Mouse (Mus musculus) kidney, adult 8-10 months (tissue): ENCODE results near the gene Stk24.
"Not testable (repeated sequence)": the region's sequence is repeated elsewhere in the genome, so short reads cannot be mapped to it uniquely, and the experiment has no call there.

ENCODE experiments used
- DNase-seq, 2 experiments: peaks; one replicate each; pipeline ENCODE4 v3.0.0; 2022

Stk24 gene

DNA sequence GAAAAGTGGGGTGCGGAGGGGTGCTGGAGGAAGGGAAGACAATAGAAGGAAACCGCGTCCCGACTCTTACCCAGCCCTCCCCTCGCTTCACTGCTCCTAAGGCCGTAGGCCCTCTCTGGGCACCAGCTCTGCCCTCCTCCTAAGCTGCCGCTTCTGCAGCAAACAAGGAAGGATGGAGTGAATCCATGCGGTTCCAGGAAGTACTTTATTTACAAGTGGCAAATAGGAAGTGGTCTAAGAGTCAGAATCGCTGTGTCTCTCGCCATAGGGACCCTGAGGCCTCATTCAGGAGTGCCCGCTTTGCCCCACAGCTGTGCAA lies at the start of gene Stk24:
TSS of gene Stk24 (minus strand) at position 185 of the 319 bp plus-strand sequence.
- DNase-seq = no peak

DNA sequence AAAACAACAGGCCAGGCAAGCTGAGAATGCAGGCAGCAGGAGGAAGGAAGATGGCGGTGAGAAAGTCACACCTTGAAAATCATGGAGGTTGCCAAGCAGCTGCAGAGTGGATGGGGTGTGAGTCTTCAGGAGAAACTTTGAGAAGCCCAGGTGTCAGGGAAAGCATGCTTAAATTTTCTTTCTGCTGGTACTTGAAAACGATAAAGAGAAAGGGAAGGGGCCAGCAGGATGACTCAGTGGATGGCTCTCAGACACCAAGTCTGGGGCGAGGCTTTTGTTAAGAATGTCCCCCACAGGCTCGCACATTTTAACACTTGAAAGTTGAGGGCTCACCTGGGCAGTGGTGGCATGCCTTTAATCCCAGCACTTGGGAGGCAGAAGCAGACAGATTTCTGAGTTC lies 48.3 kb upstream of the Stk24 start:
- no peak for DNase-seq

DNA sequence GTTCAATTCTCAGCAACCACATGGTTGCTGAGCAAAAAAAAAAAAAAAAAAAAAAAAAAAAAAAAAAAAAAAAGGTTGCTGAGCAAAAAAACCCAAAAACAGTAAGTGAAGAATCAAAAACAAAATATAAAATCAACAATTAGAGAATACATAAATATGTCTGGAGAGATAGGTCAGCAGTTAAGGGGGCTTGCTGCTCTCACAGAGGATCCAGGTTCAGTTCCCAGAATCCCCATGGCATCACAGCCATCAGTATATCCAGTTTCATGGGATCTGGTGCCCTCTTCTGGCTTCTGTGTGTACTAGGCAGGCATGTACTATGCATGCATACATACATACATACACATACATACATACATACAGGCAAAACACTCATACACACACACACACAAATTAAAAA lies 46.9 kb upstream of the Stk24 start:
- no peak for DNase-seq

DNA sequence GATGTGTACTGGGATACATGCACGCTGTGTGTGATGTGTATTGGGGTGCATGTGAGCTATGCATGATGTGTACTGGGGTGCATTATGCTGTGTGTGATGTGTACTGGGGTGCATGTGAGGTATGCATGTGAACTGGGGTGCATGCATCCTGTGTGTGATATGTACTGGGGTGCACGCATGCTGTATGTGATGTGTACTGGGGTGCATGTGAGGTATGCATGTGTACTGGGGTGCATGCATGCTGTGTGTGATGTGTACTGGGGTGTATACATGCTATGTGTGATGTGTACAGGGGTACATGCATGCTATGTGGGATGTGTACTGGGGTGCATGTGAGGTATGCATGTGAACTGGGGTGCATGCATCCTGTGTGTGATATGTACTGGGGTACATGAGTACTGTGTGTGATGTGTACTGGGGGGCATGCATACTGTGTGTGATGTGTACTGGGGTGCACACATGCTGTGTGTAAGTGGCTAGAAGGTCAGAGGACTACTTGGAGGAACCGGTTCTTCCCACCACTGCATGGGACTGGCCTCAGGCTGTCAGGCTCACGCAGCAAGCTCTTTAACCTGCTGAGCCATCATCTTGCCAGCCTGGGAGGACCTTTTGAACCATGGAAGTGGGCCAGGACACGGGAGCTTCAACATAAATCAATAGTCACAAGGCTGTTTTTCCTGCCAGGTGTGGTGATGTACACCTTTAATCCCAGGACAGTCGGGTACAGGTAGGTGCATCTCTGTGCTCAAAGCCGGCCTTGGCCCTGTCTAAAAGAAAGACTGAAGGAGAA lies 45.4 kb upstream of the Stk24 start:
- DNase-seq = peak; percentile 75 to 76

DNA sequence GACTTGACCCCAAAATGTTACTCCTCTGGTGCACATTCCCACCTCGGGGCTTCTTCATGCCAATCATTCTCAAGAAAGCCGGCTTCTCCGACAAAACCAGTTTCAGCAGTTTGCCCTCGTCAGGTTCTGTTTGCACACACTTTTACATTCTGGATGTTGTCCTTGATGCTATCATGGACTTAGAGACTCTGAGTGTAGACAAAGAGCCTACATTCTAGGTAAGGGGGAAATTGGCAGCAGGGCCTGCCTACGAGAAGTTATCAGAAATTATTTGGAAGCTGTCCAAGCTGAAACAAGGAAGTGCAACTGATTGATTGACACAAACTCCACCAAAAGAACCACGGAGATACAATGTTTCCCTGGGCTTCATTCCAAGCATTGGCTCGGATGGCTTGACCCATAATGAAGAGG lies 43.5 kb upstream of the Stk24 start:
- no peak for DNase-seq

DNA sequence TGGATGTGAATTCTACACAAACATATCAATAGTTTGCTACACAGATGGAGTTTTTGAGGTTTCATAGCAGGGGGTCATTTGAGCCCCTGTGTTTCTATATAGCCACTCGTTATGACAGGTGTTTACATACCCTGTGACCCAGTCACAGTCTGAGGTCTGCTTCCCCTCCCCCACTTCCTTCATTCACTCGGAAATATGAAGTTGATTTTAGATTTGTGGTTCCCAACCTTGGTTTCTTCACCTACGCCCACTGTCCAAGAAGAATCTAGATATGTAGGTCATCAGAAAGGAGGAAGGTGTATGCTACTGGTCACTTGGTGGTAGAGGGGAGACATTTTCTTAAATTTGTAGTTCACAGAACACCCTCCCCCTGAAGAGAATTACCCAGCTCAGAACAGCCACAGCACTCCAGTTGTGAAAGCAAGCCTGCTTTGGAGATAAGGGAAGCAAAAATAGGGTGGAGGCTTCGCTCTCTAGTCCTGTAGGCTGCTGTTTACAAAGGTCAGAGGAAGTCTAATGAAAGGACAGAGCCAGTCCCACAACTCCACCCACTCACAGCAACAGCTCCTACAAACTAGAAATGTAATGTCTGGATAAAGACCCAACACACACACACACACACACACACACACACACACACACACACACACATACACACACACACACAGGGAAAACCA lies 43.0 kb upstream of the Stk24 start:
- peak in 1 of 2 experiments; percentile 12 for DNase-seq

DNA sequence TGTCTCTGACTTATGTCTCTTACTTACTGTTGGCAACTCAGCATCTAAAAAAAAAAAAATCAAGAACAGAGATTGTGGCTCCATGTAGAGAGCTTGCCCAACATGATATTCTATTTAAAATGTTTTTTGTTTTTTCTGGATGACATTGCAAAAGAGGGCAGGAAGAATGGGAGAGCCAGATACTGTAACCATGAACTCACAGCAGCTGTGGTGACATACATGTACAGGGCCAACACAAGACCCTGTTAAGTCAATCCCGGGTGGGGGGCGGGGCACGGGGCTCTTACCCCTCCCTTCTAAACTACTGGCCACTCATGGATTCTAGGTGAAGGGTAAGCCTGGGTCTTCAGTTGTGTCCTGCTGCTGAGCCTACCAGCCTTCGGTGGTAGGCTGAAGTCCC lies 42.2 kb upstream of the Stk24 start:
- no peak for DNase-seq

DNA sequence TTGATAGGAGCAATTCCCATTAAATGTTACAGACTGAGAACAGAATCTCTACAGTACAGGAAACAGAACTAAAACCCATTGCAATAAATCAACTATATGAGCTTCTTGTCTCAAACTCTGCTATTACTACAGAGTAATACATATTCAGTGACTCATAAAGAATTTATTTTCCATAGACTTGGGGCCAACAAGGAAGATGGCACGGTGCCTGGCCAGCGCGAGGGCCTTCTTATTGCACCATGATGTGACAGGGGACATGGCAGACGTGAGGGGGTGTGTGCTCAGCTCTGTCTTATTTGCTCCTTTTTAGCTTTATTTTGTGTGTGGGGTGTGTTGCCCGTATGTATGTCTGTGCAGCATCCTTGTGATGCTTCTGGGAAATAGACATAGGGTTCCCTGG lies 37.8 kb upstream of the Stk24 start:
- DNase-seq = no peak

DNA sequence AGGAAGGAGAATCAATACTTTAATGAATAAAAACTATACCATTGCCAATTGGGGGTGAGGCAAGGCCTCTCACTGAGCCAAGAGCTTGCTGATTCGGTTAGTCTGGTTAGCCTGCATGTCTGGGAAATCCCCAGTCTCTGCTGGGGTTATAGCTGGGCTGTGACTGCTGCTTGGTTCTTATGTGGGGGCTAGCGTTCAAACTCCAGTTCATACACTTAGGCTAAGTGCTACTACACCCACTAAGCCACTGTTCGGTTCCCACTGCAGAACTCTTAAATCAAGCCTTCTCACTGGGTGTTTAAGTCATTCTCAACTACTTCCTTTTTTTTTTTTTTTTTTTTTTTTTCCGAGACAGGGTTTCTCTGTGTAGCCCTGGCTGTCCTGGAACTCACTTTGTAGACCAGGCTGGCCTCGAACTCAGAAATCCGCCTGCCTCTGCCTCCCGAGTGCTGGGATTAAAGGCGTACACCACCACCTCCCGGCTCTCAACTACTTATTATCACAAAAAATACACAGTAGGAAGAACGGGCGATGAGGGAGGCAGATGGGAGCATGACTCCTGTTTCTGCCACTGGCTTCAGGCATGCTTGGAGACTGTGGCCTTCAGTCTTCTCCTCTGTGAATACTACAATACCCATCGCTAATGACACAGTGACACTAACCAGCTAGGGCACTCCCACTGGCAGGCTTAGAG lies 37.0 kb upstream of the Stk24 start:
- DNase-seq = no peak

DNA sequence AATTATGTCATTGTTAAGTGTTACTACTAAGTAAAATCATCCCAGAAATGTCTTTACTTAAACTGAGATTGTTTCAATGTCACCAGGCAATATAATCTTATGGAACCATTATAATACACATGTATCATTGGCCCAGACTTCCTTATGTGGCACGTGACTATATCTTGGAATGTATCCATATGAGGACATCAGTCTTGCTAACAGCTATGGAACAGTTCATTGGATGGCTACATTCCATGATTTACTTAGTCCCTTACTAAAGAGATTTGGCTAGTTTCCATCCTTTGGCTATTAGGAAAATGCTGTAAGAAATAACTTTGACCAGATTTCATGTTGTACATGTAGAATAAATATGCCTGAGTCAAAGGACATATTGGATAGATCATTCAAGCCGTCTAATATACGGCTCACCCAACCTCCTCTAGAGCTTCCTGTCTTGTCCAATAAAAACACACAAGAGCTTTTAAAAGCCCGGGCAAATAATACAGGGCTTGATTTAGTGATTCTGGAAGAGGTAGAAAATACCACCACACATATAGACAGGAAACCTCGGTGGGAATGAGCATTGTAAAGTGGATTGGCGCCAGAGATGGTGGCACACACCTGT lies 34.9 kb upstream of the Stk24 start:
- DNase-seq = no peak

DNA sequence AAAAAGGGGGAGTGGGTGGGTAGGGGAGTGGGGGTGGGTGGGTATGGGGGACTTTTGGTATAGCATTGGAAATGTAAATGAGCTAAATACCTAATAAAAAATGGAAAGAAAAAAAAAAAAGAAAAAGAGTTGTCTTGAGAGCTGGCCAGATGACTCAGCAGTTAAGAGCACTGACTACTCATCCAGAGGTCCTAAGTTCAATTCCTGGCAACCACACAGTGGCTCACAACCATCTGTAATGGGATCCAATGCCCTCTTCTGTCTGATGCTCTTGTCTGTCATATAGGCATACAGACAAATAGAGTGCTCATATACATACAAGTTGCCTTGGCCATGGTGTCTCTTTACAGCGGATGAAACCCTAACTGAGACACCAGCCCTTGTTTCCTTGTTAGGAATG lies 33.9 kb upstream of the Stk24 start:
- not testable (repeated sequence) for DNase-seq

DNA sequence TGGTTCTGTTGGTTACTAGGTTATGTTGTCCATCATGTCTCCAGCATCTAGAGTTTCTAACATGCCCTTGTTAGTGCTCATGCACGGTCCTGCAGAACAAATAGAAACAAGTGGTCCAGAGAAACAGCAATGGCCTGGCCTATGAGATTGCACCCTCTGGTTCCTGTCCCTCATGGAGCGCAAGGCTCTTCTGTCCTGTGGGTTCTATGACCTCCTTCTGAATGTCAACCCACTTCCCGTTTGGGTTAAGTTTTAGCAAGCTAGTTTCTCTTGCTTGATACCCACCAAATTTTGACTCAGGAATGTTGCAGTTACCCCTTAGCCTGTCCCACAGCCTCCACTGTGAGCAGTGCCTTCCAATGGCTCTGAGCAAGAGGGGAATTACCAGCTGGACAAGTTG lies 29.1 kb upstream of the Stk24 start:
- DNase-seq = no peak

DNA sequence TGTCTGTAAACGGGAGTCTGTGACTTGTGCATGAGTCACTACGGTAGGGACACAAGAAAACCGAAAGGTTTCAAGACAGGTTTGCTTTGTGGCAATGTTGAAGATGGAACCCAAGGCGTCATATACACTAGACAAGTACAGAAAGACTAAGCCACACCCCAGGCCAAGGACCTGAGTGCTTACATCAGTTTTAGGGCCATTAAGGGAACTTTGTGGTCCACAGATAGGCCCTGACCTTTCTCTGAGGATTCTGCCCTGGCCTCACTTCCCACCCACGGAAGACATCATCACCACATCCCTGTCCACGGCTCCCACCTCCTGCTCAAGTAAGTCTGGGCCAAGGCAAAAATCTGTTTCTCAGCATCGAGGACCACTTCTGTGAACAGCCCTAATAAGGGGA lies 27.1 kb upstream of the Stk24 start:
- no peak for DNase-seq

DNA sequence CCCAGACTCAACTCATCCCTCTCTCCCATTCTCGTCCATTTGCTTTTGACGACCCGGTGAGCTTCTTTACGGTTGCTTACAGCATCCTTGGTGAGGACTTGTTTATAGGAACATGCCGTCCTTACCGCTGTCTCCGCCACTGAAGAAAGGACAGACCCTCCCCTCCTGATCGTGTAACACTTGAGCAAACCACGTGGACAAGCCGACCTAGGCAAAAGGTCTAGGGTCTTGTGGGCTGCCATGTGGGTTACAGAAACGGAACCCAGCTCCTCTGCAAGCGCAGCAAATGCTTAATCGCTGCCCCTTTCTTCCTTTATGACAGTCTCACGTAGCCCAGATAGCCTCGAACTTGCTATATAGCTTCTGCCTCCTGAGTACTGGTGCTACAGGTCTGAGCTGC lies 25.7 kb upstream of the Stk24 start:
- DNase-seq = no peak

DNA sequence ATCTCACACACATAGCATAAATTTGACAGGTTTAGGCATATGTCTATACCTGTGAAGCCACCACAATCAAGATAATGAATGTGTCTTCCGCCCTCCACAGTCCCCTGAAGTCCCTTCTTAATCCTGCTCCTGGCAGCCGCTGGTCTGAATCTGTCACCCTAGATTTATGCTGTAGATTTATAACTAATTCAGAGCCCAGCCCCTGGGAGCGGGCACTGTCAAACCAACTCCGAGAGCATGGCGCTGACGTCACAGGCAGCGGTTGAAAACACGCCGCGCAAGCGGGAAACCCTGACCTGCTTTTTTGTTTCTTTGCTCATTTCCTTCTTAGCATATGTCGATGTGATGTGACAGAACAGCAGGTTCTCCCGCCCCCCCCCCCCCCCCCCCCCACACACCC lies 25.3 kb upstream of the Stk24 start:
- DNase-seq = no peak

DNA sequence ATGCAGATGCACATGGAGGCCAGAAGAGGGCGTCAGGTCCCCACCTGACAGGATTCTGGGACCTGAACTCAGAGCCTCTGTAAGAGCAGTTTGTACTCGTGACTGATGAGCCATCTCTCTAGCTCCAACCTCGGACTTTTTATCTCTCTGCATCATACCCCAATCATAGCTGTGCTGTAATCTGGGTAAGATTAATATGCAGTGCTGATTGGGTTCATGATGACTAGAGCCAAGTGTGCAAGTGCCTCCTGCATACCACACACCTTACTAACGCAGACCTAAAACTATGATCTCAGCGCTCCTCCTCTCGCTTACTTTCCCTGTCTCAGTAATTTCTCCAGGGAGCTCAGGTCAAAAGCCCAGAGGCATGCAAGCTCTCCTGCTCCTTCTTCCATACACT lies 19.9 kb upstream of the Stk24 start:
- no peak for DNase-seq

DNA sequence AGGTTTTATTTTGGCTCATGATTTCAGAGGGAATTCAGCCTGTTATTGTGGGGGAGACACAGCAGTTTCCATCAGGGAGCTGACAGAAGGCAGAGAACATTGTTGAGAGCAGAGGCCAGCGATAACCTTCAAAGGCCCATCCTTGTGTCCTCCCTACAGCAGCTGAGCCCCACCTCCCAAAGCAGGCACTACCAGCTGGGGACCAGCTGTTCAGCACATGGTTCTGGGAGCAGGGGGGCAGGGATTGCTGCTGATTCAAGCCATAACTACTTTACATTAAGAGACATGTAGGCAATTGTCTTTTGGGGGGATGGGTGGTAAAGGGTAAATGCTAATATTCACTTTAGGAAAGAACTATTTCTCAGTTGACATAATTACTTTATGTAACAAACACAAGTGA lies 17.7 kb upstream of the Stk24 start:
- no peak for DNase-seq

DNA sequence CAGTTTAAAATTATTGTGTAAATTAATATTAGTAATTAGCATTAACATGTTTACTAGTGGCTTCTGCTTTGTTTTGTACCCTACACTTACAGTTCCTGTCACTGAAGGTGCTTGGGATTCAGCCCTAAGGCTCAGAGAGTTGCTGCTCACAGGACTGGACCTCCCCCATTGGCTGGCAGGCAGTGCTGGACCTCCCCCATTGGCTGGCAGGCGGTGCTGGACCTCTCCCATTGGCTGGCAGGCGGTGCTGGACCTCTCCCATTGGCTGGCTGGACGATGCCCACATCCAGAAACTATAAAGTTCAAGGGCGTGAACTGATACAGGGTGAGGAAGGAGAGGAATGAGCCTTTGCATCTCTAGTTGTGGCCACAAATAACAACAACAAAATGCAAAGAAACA lies 15.3 kb upstream of the Stk24 start:
- no peak for DNase-seq

DNA sequence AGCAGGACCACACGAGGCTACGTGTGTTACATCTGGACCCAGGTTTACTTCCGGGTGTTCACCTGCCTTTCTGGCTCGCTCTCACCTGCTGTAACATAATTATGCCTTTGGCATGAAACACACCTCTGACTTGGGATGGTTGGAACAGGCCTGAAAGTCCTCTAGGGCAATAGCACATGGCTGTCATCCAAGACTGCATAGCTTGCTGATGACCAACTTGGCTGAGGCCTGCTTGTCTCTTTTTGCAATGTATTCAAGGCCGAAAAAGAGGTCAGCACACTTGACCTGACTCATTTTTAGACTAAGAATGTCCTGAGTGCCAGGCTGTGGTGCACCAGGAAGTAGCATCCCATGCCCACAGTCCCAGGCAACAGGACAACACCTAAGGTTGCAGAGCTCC lies 12.1 kb upstream of the Stk24 start:
- peak; percentile 75 to 88 for DNase-seq

DNA sequence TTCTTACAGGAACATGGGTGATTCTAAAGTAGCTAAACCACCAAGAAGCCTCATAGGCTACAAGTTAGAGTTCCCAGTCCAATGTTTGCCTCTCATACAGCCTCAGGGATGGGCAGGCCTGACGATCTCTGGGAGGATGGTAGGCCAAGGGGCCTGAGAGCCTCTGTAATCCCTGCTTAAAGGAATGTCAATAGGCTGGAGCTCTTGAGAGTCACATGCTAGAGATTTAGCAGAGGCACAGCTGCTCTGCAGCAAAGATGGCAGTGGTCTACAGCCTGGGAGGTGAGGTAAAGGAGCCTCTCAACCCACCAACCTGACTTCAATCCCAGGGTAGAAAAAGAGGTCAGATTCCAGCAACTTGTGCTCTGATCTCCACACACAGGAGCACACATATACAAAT lies 7.9 kb upstream of the Stk24 start:
- DNase-seq = no peak

DNA sequence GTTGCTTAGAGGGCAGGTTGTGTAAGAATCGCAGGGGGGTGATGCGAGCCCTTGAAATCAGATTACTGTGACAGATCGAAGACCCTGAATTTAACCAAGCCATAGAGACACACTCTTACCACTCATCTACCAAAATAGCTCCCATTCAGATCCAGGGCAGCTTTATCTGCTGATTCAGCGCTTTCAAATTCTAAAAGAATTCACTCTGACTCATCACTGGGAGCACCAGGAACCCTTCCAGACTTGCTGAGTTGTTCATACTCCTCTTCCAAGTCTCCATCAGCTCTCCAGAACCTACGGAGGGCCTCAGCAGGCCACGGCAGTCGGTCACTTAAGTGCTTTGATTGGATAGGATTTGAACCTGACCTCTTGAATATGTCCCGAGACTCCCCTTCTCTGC lies 5.6 kb upstream of the Stk24 start:
- DNase-seq = no peak

DNA sequence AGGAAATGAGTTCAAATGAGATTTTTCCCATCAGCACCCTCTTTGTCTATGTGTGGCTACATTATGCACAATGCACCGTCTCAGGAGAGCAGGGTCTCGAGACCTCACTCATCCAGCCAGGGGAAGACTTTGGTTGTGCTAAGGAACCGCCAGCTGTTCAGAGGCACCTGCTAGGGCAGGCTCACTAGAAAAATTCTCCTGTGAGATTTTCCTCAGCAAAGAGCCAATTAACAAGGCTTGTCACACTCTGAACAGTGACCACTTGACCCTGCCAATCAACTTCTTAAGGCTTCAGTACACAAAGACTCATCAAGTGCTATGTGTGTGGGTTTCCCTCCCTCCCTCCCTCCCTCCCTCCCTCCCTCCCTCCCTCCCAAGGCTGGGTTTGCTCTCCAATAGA lies 4.0 kb upstream of the Stk24 start:
- no peak for DNase-seq

DNA sequence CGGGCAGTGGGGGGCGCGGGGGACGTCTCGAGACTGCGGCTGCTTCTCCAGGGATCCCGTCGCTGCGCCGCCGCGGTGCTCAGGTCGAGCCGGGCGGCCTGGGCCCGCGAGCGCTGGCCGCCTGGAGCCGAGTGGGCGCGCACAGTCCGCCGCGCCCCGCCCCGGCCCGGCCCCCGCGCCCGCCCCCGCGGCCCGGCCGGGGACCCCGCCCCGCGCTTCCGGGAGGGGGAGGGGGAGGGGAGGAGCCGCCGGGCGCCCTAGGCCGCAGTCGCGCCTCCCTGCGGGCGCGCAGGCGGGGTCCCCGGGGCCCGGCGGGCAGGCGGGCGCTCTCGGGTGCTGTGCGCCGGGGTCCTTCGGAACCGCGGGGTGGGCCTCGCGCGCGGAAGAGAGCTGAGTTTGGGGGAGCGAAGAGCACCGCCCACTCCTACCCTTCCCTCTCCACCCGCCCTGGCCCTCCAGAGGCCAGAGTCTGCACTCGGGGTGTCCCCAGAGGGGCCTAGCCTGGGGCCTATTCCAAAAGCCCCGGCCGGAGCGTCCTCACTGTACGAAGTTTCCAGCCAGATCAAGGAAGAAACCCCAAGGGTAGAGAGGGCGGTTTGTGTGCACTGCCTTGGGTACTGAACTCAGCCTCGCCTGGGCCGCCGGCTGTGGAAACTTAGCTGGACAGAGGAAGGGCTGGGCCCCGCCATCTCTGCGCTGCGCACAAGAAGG lies 540 bp downstream of the Stk24 start:
- DNase-seq = peak; percentile 76 to 80
